Mouse (Mus musculus) ES-E14 (cell line): Measurements from ENCODE around the gene Pdzd9.

Experiments
- HCFC1 ChIP-seq: IDR thresholded peaks from 2 replicates; pipeline ENCODE4 v1.6.1; 2012; ENCODE audit warnings: low read length, inconsistent platforms, borderline replicate concordance; ENCODE audit not compliant: insufficient read depth
- MAFK ChIP-seq: IDR thresholded peaks from 2 replicates; pipeline ENCODE4 v1.6.1; 2014; ENCODE audit warnings: mild to moderate bottlenecking, low read depth, low read length, inconsistent platforms; ENCODE audit not compliant: insufficient read depth
- ZC3H11A ChIP-seq: IDR thresholded peaks from 2 replicates; pipeline ENCODE4 v1.6.1; 2012; ENCODE audit warnings: low read depth, mild to moderate bottlenecking, inconsistent platforms, low read length, borderline replicate concordance

DNA sequence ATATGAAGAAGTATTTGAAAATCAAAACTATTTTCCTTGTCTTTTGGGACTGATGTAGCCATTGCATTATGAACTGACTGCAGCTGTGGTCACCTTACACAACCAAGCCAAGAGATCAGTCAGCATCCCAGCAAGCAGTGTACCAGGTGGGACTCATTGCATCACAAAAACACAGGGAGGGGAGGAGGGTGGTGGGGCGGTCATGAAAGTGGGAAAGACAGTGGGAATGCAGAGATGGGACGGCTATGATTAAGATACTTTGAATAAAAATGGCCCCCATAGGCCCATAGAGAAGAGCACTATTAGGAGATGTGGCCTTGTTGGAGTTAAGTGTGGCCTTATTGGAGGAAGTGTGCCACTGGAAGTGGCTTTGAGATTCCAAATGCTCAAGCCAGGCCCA, 26.2 kb upstream of the Pdzd9 start:
- no peak for TF ChIP-seq HCFC1
- no peak for TF ChIP-seq ZC3H11A
- TF ChIP-seq MAFK, result no peak
